Mouse (Mus musculus): ENCODE data around the gene Cyp2b10. TPM values are rescaled to one million over a fixed set of nuclear protein-coding genes. Genes with fewer than 3 reads are reported as not detected.
"Not testable (repeated sequence)": the region's sequence is repeated elsewhere in the genome, so short reads cannot be mapped to it uniquely, and the experiment has no call there.

Cyp2b10 gene
- polyA plus RNA-seq, 1 experiment from 2014 or later: not detected

DNA sequence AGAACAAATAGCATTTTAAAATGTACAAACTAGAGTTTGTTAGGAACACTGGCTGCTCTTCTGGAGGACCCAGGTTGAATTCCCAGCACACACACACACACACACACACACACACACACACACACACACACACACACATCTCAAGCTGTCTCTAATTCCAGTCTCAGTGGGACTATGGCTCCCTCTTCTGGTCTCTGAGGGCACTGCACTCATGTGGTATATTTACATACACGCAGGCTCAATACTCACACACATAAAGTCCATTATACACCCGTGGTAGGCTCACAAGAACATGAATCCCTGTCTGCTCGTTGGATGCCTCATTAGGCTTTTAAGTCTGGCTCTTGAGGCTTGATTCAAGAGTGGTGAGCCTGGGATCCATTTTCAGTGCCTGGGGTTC, 6.6 kb downstream of the Cyp2b10 start:
- 43% methylated on average over 3 of the region's 3 CpGs for WGBS
- H3K4me3 ChIP-seq (ENCODE audit: low read length): no peak overlapping the region

DNA sequence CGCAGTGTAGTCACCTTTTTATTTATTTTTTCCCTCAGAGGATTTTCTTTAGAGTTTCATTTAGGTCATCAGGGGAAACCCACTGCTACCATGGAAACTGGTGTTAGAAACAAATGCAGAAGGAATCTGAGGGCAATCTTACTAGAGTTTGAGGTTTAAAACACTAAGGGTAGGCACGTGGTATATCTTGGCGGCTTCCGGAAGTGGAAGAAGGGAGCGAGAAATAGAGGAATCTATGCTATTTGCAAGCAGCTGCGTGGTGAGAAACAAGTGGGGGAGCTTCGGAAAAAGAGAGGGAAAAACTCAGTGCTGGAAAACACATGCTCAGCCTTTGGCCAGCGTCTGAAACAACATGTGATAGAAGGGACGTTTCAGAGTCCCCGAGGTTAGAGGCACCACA, 7.1 kb downstream of the Cyp2b10 start:
- Histone ChIP-seq H3K4me1 (ENCODE audit: control insufficient read depth, insufficient read depth, low read depth, low read length) (no peaks in the 10 kb centered on the region), H3K4me3 (ENCODE audit: low read length) (no peak overlapping the region), H3K9ac (ENCODE audit: low read depth, low read length) (no peak overlapping the region), H3K27ac (ENCODE audit: low read depth, low read length) (no peak overlapping the region), H3K27me3 (replicated peaks; ENCODE audit: control insufficient read depth, insufficient read depth, low read length) (no peaks in the 10 kb centered on the region), H3K4me2 (ENCODE audit: low read length) (no peak overlapping the region), H3K36me3 (ENCODE audit: control insufficient read depth, insufficient read depth, low read length) (no peaks in the 10 kb centered on the region), H3K9me3 (ENCODE audit: control insufficient read depth, low read length) (0 out of 2 replicates have a peak, but pooled peaks cover 3% of the 10 kb centered on the region)
- WGBS: 73% methylated on average over 10 of the region's 10 CpGs
- ATAC-seq: no peak

More for the DNA sequence above, 6.6 kb downstream of the Cyp2b10 start:
- H3K27ac ChIP-seq (ENCODE audit: low read depth, low read length): no peak overlapping the region
- no peaks in the 10 kb centered on the region for H3K27me3 ChIP-seq (replicated peaks; ENCODE audit: control insufficient read depth, insufficient read depth, low read length)
- no peak overlapping the region for H3K4me2 ChIP-seq (ENCODE audit: low read length)
- H3K9me3 ChIP-seq (ENCODE audit: control insufficient read depth, low read length): 0 out of 2 replicates have a peak, but pooled peaks cover 3% of the 10 kb centered on the region
- ATAC-seq: no peak
- H3K9ac ChIP-seq (ENCODE audit: low read depth, low read length): no peak overlapping the region
- H3K36me3 ChIP-seq (ENCODE audit: control insufficient read depth, insufficient read depth, low read length): no peaks in the 10 kb centered on the region
- H3K4me1 ChIP-seq (ENCODE audit: control insufficient read depth, insufficient read depth, low read depth, low read length): no peaks in the 10 kb centered on the region

- 81% methylated on average over 6 of the region's 6 CpGs for WGBS
- Histone ChIP-seq H3K36me3 (ENCODE audit: control insufficient read depth, insufficient read depth, low read length) (no peaks in the 10 kb centered on the region), H3K4me3 (ENCODE audit: low read length) (no peak overlapping the region), H3K9me3 (ENCODE audit: control insufficient read depth, low read length) (peaks cover 3% of the 10 kb centered on the region; the same call in 1 of the 2 replicates), H3K9ac (ENCODE audit: low read depth, low read length) (no peak overlapping the region), H3K27ac (ENCODE audit: low read depth, low read length) (no peak overlapping the region), H3K4me1 (ENCODE audit: control insufficient read depth, insufficient read depth, low read depth, low read length) (no peaks in the 10 kb centered on the region), H3K4me2 (ENCODE audit: low read length) (no peak overlapping the region), H3K27me3 (replicated peaks; ENCODE audit: control insufficient read depth, insufficient read depth, low read length) (no peaks in the 10 kb centered on the region)
- no peak for ATAC-seq
Measured at GRCm38 (mm10) chr7:25907380-25907779, 10.0 kb downstream of the Cyp2b10 start.

DNA sequence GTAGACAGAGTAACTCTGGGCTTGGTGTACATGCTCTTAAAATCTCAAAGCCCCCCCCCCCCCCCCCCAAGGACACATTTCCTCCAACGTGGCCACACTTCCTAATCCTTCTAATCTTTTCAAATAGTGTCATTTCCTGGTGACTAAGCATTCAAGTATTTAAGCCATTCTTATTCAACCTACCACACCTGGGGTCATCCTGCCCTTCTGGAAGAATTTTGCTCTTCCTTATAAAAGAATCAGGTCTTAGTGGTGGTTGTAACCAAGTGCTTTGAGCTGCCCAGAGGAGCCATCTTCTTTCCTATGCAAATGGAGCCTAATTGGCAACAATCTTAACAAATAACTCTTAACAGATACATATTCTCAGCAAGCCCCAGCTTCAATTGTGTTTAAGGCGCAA, 12.6 kb downstream of the Cyp2b10 start:
- Histone ChIP-seq H3K27ac (ENCODE audit: low read depth, low read length) (no peak overlapping the region), H3K36me3 (ENCODE audit: control insufficient read depth, insufficient read depth, low read length) (no peaks in the 10 kb centered on the region), H3K9me3 (ENCODE audit: control insufficient read depth, low read length) (no peaks in the 10 kb centered on the region; the same call in 1 of the 2 replicates), H3K9ac (ENCODE audit: low read depth, low read length) (no peak overlapping the region), H3K27me3 (replicated peaks; ENCODE audit: control insufficient read depth, insufficient read depth, low read length) (no peaks in the 10 kb centered on the region), H3K4me3 (ENCODE audit: low read length) (no peak overlapping the region), H3K4me2 (ENCODE audit: low read length) (no peak overlapping the region), H3K4me1 (ENCODE audit: control insufficient read depth, insufficient read depth, low read depth, low read length) (no peaks in the 10 kb centered on the region)
- ATAC-seq: no peak
- WGBS: 86% methylated on average over 2 of the region's 2 CpGs

DNA sequence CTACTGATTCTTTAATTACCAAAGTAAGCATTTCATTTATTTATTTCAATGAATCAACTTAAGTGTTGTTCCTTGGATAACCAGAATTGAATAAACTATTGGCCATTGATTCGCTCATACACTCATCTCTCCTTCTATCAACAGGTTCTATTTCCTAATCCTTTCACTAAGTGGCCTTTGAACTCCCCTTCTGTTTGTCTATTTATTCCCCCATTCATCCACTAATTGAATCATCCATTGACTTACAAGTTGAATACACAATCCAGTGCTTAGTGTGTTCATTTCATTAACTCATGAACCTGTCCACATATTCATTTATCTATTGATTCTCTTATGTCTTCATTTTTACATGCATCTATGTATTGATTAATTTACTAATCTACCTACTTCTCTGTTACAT, 18.7 kb downstream of the Cyp2b10 start:
- Histone ChIP-seq H3K27me3 (replicated peaks; ENCODE audit: control insufficient read depth, insufficient read depth, low read length) (no peaks in the 10 kb centered on the region), H3K36me3 (ENCODE audit: control insufficient read depth, insufficient read depth, low read length) (no peaks in the 10 kb centered on the region), H3K4me2 (ENCODE audit: low read length) (no peak overlapping the region), H3K4me1 (ENCODE audit: control insufficient read depth, insufficient read depth, low read depth, low read length) (no peaks in the 10 kb centered on the region), H3K27ac (ENCODE audit: low read depth, low read length) (no peak overlapping the region), H3K9me3 (ENCODE audit: control insufficient read depth, low read length) (no peaks in the 10 kb centered on the region), H3K9ac (ENCODE audit: low read depth, low read length) (no peak overlapping the region), H3K4me3 (ENCODE audit: low read length) (no peak overlapping the region)
- ATAC-seq: no peak
- WGBS: 71% methylated on average over 1 of the region's 1 CpGs

DNA sequence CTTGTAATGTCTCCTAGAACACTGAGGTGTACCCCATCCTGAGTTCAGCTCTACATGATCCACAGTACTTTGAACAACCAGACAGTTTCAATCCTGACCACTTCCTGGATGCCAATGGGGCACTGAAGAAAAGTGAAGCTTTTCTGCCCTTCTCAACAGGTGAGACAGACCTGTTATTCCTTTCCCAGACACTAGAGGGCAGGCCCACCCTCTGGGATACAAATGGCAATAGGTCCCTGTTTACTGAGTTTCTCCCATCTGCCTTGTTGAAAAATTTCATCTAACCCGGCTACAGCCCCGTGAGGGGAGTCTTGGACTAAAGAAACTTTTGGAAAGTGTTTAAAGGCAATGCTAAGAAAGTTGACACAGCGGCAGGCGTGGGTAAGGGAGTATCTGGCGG, 19.9 kb downstream of the Cyp2b10 start:
- H3K9me3 ChIP-seq (ENCODE audit: control insufficient read depth, low read length); H3K27ac ChIP-seq (ENCODE audit: low read depth, low read length); H3K4me2 ChIP-seq (ENCODE audit: low read length); H3K27me3 ChIP-seq (replicated peaks; ENCODE audit: control insufficient read depth, insufficient read depth, low read length); ATAC-seq; H3K9ac ChIP-seq (ENCODE audit: low read depth, low read length); H3K4me3 ChIP-seq (ENCODE audit: low read length); H3K36me3 ChIP-seq (ENCODE audit: control insufficient read depth, insufficient read depth, low read length); H3K4me1 ChIP-seq (ENCODE audit: control insufficient read depth, insufficient read depth, low read depth, low read length): not testable (repeated sequence)
- WGBS: 60% methylated on average over 5 of the region's 5 CpGs

DNA sequence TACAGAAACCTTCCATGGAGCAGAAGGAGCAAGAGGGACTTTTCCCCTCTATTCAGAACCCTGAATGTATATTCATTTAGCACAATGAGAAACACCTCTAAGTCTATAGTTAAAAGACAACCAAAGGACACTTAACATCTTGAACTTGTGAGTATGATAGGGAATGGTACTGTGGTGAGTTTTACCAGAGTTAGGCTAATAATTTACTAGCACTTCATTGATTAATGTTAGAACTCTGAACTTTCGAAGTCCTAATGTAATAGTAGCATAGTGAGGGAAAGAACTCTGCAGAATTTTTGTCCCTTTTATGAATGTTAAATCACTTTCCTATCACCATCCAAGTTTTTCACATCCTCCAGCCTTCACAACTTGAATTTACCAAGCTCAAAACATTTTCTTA, 22.0 kb downstream of the Cyp2b10 start:
- H3K9ac ChIP-seq (ENCODE audit: low read depth, low read length): no peak overlapping the region
- H3K4me1 ChIP-seq (ENCODE audit: control insufficient read depth, insufficient read depth, low read depth, low read length): no peaks in the 10 kb centered on the region
- H3K27me3 ChIP-seq (replicated peaks; ENCODE audit: control insufficient read depth, insufficient read depth, low read length): no peaks in the 10 kb centered on the region
- H3K4me3 ChIP-seq (ENCODE audit: low read length): no peak overlapping the region
- H3K36me3 ChIP-seq (ENCODE audit: control insufficient read depth, insufficient read depth, low read length): no peaks in the 10 kb centered on the region
- no peak for ATAC-seq
- no peaks in the 10 kb centered on the region; the same call in 1 of the 2 replicates for H3K9me3 ChIP-seq (ENCODE audit: control insufficient read depth, low read length)
- H3K27ac ChIP-seq (ENCODE audit: low read depth, low read length): no peak overlapping the region
- WGBS: 80% methylated on average over 1 of the region's 1 CpGs
- H3K4me2 ChIP-seq (ENCODE audit: low read length): no peak overlapping the region

DNA sequence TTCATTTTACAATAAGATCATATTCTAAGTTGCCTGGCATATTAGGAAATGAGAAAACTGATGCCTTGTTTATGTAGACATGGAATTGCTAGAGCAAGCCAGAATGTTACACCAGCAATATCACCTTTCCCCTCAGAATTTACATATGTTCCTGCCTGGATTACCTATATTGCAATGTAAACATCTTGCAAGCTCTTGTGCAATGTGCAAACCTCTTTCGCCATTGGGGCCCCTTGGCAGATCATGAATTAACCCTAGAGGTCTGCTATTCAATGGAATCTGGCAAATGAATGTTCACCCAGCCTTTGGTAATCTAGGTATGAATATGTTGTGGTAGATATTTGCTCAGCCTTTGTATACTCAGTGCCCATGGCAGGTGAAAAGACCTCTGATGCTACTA, 47.9 kb downstream of the Cyp2b10 start:
- Histone ChIP-seq H3K9ac (ENCODE audit: low read depth, low read length) (no peak overlapping the region), H3K4me3 (ENCODE audit: low read length) (no peak overlapping the region), H3K27me3 (replicated peaks; ENCODE audit: control insufficient read depth, insufficient read depth, low read length) (no peaks in the 10 kb centered on the region), H3K36me3 (ENCODE audit: control insufficient read depth, insufficient read depth, low read length) (no peaks in the 10 kb centered on the region), H3K4me1 (ENCODE audit: control insufficient read depth, insufficient read depth, low read depth, low read length) (no peaks in the 10 kb centered on the region), H3K9me3 (ENCODE audit: control insufficient read depth, low read length) (peaks cover 5% of the 10 kb centered on the region), H3K4me2 (ENCODE audit: low read length) (no peak overlapping the region), H3K27ac (ENCODE audit: low read depth, low read length) (no peak overlapping the region)
- 63% methylated on average over 1 of the region's 1 CpGs for WGBS
- no peak for ATAC-seq

Data from hindbrain, embryonic 16.5 days (tissue).